Mouse (Mus musculus): ENCODE results near the gene Rasgef1a. TPM values are rescaled to one million over a fixed set of nuclear protein-coding genes. Genes with fewer than 3 reads are reported as not detected.
A peak's percentile ranks its signal among the peaks of the same experiment; 100 is the strongest.

The Rasgef1a gene
- polyA plus RNA-seq, 1 experiment from 2014 or later: 0.09 TPM

GRCm38 (mm10) chr6:118066199-118067081, 55.2 kb downstream of the Rasgef1a start:
- Histone ChIP-seq H3K27me3 (ENCODE audit: low read depth, poor library complexity, severe bottlenecking) (peaks cover 49% of the 10 kb centered on the region), H3K4me3 (peak overlapping the region; percentile 59), H3K36me3 (no peaks in the 10 kb centered on the region), H3K27ac (replicated peaks) (peak overlapping the region; percentile 61), H3K9me3 (replicated peaks) (no peaks in the 10 kb centered on the region), H3K4me1 (peaks cover 22% of the 10 kb centered on the region)
- WGBS: 2% methylated on average over 40 of the region's 40 CpGs
- peak; percentile 47 for DNase-seq (ENCODE audit: low spot score)

- H3K4me1 ChIP-seq: peaks cover 22% of the 10 kb centered on the region
- H3K27ac ChIP-seq (replicated peaks): no peak overlapping the region
- no peak for DNase-seq (ENCODE audit: low spot score)
- 68% methylated on average over 7 of the region's 7 CpGs for WGBS
- H3K9me3 ChIP-seq (replicated peaks): no peaks in the 10 kb centered on the region
- no peak overlapping the region for H3K4me3 ChIP-seq
- no peaks in the 10 kb centered on the region for H3K36me3 ChIP-seq
- peaks cover 49% of the 10 kb centered on the region for H3K27me3 ChIP-seq (ENCODE audit: low read depth, poor library complexity, severe bottlenecking)
Measured at GRCm38 (mm10) chr6:118067720-118068119, 56.5 kb downstream of the Rasgef1a start.

GRCm38 (mm10) chr6:118070321-118071012, 59.2 kb downstream of the Rasgef1a start:
- peaks cover 23% of the 10 kb centered on the region for H3K4me1 ChIP-seq
- H3K36me3 ChIP-seq: no peaks in the 10 kb centered on the region
- no peak for DNase-seq (ENCODE audit: low spot score)
- H3K27me3 ChIP-seq (ENCODE audit: low read depth, poor library complexity, severe bottlenecking): peaks cover 31% of the 10 kb centered on the region
- H3K4me3 ChIP-seq: no peak overlapping the region
- H3K9me3 ChIP-seq (replicated peaks): no peaks in the 10 kb centered on the region
- H3K27ac ChIP-seq (replicated peaks): no peak overlapping the region
- 81% methylated on average over 5 of the region's 5 CpGs for WGBS

GRCm38 (mm10) chr6:118071013-118071350, 59.7 kb downstream of the Rasgef1a start:
- no peak overlapping the region for H3K4me3 ChIP-seq
- no peaks in the 10 kb centered on the region for H3K36me3 ChIP-seq
- no peak overlapping the region for H3K27ac ChIP-seq (replicated peaks)
- no peaks in the 10 kb centered on the region for H3K9me3 ChIP-seq (replicated peaks)
- 86% methylated on average over 4 of the region's 4 CpGs for WGBS
- no peak for DNase-seq (ENCODE audit: low spot score)
- H3K4me1 ChIP-seq: peaks cover 23% of the 10 kb centered on the region
- H3K27me3 ChIP-seq (ENCODE audit: low read depth, poor library complexity, severe bottlenecking): peaks cover 26% of the 10 kb centered on the region

- no peak overlapping the region for H3K27ac ChIP-seq (replicated peaks)
- peaks cover 20% of the 10 kb centered on the region for H3K4me1 ChIP-seq
- DNase-seq (ENCODE audit: low spot score): no peak
- H3K9me3 ChIP-seq (replicated peaks): no peaks in the 10 kb centered on the region
- WGBS: 62% methylated on average over 3 of the region's 3 CpGs
- no peaks in the 10 kb centered on the region for H3K36me3 ChIP-seq
- no peak overlapping the region for H3K4me3 ChIP-seq
- H3K27me3 ChIP-seq (ENCODE audit: low read depth, poor library complexity, severe bottlenecking): peaks cover 22% of the 10 kb centered on the region
Measured at GRCm38 (mm10) chr6:118071416-118071815, 60.2 kb downstream of the Rasgef1a start.

GRCm38 (mm10) chr6:118072176-118072575, 60.9 kb downstream of the Rasgef1a start:
- WGBS: 79% methylated on average over 1 of the region's 1 CpGs
- no peak overlapping the region for H3K27ac ChIP-seq (replicated peaks)
- H3K27me3 ChIP-seq (ENCODE audit: low read depth, poor library complexity, severe bottlenecking): peaks cover 14% of the 10 kb centered on the region
- H3K4me1 ChIP-seq: peaks cover 14% of the 10 kb centered on the region
- no peaks in the 10 kb centered on the region for H3K9me3 ChIP-seq (replicated peaks)
- H3K36me3 ChIP-seq: no peaks in the 10 kb centered on the region
- DNase-seq (ENCODE audit: low spot score): no peak
- no peak overlapping the region for H3K4me3 ChIP-seq

GRCm38 (mm10) chr6:118074151-118074550, 62.9 kb downstream of the Rasgef1a start:
- H3K27ac ChIP-seq (replicated peaks): no peak overlapping the region; the same call in 1 of the 2 replicates
- H3K4me1 ChIP-seq: peaks cover 18% of the 10 kb centered on the region
- no peak for DNase-seq (ENCODE audit: low spot score)
- H3K36me3 ChIP-seq: no peaks in the 10 kb centered on the region
- no peak overlapping the region for H3K4me3 ChIP-seq
- no peaks in the 10 kb centered on the region for H3K27me3 ChIP-seq (ENCODE audit: low read depth, poor library complexity, severe bottlenecking)
- 77% methylated on average over 3 of the region's 3 CpGs for WGBS
- H3K9me3 ChIP-seq (replicated peaks): no peaks in the 10 kb centered on the region

GRCm38 (mm10) chr6:118076256-118076655, 65.0 kb downstream of the Rasgef1a start:
- DNase-seq (ENCODE audit: low spot score): no peak
- Histone ChIP-seq H3K4me3 (no peak overlapping the region), H3K9me3 (replicated peaks) (no peaks in the 10 kb centered on the region), H3K27me3 (ENCODE audit: low read depth, poor library complexity, severe bottlenecking) (0 out of 2 replicates have a peak, but pooled peaks cover 4% of the 10 kb centered on the region), H3K4me1 (peaks cover 29% of the 10 kb centered on the region), H3K36me3 (no peaks in the 10 kb centered on the region), H3K27ac (replicated peaks) (no peak overlapping the region)
- WGBS: 89% methylated on average over 3 of the region's 3 CpGs

GRCm38 (mm10) chr6:118076748-118077147, 65.5 kb downstream of the Rasgef1a start:
- Histone ChIP-seq H3K4me3 (no peak overlapping the region), H3K9me3 (replicated peaks) (no peaks in the 10 kb centered on the region)

GRCm38 (mm10) chr6:118077421-118077820, 66.2 kb downstream of the Rasgef1a start:
- no peak for DNase-seq (ENCODE audit: low spot score)
- Histone ChIP-seq H3K36me3 (no peaks in the 10 kb centered on the region), H3K27ac (replicated peaks) (no peak overlapping the region), H3K27me3 (ENCODE audit: low read depth, poor library complexity, severe bottlenecking) (0 out of 2 replicates have a peak, but pooled peaks cover 4% of the 10 kb centered on the region), H3K4me1 (peaks cover 29% of the 10 kb centered on the region), H3K4me3 (no peak overlapping the region), H3K9me3 (replicated peaks) (no peaks in the 10 kb centered on the region)
- WGBS: 91% methylated on average over 7 of the region's 7 CpGs

More at GRCm38 (mm10) chr6:118076748-118077147, 65.5 kb downstream of the Rasgef1a start:
- H3K27ac ChIP-seq (replicated peaks): no peak overlapping the region
- 0 out of 2 replicates have a peak, but pooled peaks cover 4% of the 10 kb centered on the region for H3K27me3 ChIP-seq (ENCODE audit: low read depth, poor library complexity, severe bottlenecking)
- DNase-seq (ENCODE audit: low spot score): no peak
- no peaks in the 10 kb centered on the region for H3K36me3 ChIP-seq
- 89% methylated on average over 8 of the region's 8 CpGs for WGBS
- peaks cover 29% of the 10 kb centered on the region for H3K4me1 ChIP-seq

- no peaks in the 10 kb centered on the region for H3K36me3 ChIP-seq
- 0 out of 2 replicates have a peak, but pooled peaks cover 4% of the 10 kb centered on the region for H3K27me3 ChIP-seq (ENCODE audit: low read depth, poor library complexity, severe bottlenecking)
- WGBS: 73% methylated on average over 10 of the region's 10 CpGs
- no peaks in the 10 kb centered on the region for H3K9me3 ChIP-seq (replicated peaks)
- no peak for DNase-seq (ENCODE audit: low spot score)
- peaks cover 28% of the 10 kb centered on the region for H3K4me1 ChIP-seq
- H3K27ac ChIP-seq (replicated peaks): peak overlapping the region; percentile 34; the same call in 1 of the 2 replicates
- no peak overlapping the region for H3K4me3 ChIP-seq
Measured at GRCm38 (mm10) chr6:118078751-118079150, 67.5 kb downstream of the Rasgef1a start.

GRCm38 (mm10) chr6:118079292-118079691, 68.1 kb downstream of the Rasgef1a start:
- H3K4me1 ChIP-seq: peaks cover 23% of the 10 kb centered on the region
- H3K36me3 ChIP-seq: no peaks in the 10 kb centered on the region
- no peaks in the 10 kb centered on the region for H3K9me3 ChIP-seq (replicated peaks)
- peak overlapping the region; percentile 34 for H3K27ac ChIP-seq (replicated peaks)
- H3K27me3 ChIP-seq (ENCODE audit: low read depth, poor library complexity, severe bottlenecking): 0 out of 2 replicates have a peak, but pooled peaks cover 4% of the 10 kb centered on the region
- WGBS: 68% methylated on average over 3 of the region's 3 CpGs
- DNase-seq (ENCODE audit: low spot score): no peak
- H3K4me3 ChIP-seq: no peak overlapping the region

Measured in midbrain, embryonic 10.5 days (tissue).